Mouse (Mus musculus): ENCODE data around the gene Fam166a.

Gene Fam166a

DNA sequence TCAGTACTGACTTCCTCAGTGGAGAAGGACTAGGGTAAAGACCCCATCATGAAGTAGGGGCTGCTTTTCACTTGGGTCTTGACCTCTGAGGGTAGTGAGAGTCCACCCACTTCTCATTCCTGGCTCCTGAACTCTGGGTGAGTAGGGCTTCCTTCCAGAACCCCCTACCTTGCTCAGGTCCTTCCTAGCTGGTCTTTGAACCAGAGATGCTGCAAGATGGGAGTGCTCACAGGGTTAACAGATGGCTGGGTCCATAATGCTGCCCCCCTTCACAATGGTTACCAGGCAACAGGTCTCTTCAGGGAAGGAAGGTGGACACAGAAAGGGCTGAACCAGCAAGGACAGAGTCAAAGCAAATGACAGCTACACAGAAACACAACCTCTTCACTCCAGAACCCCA, at the start of gene Fam166a:
Gene Fam166a, plus strand, starts transcription at position 301 of the 400 bp plus-strand sequence.
- DNase-seq, result no peak

GRCm38 (mm10) chr2:25169778-25170177, 48.8 kb upstream of the Fam166a start:
- DNase-seq, result no peak

DNA sequence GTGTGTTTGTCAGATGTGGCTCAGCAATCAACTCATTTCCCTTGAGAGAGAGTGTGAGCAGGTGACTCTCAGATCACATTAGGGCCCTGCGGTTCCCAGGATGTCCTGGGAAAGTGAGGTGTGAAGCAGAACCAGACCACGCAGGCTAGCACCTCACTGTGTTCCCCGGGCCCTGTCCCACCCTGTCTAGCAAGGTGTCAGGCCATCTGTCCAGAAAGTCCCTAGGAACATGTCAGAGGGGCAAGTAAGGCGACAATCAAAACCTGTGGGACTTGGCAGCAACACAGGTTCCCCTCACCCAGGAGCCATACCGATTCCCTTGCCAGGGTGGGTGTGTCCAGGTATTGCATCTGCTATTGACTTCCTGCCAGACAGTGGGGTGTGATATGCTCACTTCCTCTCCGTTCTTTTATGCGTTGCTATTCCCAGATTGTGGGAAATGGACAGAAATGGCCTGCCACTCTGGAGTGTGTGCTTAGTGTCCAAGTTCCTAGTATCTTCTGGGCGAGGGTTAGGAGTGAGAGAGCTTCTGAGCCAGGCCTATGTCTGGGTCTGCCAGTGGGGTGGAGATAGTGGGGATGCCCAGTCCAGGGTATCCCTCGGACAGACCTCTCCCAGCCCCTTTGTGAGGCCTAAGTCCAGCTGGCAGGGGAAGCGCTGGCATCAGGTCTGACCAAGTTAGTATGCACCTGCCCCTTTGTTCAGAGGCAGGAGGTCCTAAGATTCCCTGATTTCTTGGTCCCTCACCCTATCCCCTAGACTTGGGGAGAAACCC, 48.0 kb upstream of the Fam166a start:
- DNase-seq, result no peak

- no peak for DNase-seq
Measured at GRCm38 (mm10) chr2:25171101-25171768, 47.3 kb upstream of the Fam166a start.

DNA sequence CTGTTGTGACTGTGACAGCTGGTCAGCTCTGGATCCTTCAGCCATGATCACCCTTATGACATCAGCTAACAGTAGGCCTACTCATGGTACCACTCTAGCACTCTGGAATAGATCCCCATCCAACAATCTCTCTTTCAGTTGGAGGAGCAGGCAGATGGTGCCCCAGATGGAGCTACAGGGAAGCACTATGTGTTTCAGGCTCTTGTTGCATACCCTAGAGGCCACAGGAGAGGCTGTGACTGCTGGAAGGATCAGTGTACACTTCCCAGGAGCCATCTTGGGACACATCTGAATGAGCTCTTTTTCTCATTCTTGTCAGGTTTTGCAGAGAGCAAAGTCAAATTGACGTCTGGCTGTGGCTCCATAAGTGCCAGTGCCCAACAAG, 46.8 kb upstream of the Fam166a start:
- DNase-seq, result no peak

GRCm38 (mm10) chr2:25172629-25173028, 45.9 kb upstream of the Fam166a start:
- DNase-seq, result no peak

GRCm38 (mm10) chr2:25173821-25174220, 44.7 kb upstream of the Fam166a start:
- no peak for DNase-seq

DNA sequence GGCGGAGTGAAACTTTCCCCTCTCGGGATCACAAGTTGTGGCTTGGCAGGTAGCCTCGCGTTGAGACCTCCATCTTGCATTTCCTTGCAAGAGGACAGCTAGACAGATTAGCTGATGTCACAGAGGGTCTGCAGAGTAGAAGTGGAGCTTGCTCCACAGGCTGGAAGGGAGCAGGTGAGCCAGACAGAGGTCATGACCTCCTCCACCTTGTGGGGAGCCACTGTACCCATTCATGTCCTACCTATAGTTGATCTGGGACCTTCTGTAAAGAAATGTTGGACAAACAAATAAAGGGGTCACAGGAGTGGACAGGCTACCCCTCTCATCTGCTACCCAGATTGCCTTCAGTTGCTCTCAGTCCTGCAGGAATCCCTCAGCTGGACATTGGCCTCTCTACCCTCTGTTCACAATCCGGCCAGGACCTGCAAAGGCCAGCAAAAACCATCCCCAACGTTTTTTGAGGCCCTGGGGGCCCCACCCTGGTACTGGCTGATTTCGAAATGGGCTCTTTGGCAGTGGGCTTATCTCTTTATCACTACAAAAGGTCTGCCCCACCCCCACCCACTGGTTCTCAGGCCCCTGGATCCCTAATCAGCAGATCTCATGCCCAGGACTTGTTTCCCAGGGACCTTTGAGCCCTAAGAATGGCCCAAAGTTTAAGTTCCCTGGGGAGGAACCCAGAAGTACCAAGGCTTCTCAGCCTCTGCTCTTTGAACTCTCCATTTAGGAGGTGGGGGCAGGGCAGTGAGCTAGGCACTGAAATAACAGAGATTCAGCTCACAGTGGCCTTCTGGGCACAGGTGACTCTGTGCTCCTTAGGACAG, 43.5 kb upstream of the Fam166a start:
- DNase-seq, result no peak

GRCm38 (mm10) chr2:25175690-25176078, 42.9 kb upstream of the Fam166a start:
- DNase-seq, result no peak

GRCm38 (mm10) chr2:25176573-25176972, 42.0 kb upstream of the Fam166a start:
- DNase-seq, result no peak

DNA sequence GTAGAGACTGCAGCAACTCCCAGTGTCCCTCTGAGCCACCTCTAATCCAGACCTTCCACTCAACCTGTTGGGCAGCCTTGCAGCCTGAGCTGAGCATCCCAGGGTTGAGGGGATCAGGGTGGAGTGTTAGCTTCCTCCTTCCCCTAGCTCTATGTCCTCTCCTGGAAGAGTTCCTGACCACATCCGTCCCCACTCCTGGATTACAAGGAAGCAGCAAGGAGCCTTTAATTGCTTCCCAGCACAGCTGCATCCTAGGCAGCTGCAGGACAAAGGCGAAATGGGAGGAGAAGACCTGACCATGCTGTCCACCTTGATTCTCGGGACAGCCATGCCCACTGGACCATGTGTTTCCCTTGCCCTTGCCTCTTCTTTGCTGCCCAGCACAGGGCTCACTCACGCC, 41.5 kb upstream of the Fam166a start:
- no peak for DNase-seq

DNA sequence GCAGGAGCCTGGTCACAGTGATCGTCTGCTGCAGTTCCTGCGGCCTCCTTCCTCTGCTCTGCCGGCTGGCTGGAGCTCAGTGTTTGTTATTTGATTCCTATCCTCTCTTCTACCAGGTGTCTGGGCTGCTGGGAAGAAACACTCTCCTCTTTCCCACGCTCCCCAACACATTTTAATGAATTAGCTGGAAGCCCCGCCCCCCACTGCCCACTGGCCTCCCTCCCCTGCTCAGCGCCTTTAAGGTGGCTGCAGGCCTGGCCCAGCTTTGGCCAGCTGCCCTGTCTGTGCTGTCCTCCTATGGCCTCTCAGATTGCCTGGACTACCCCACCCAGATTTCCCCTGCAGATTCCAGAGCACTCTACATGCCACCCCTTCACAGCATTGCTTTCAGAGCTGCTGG, 40.9 kb upstream of the Fam166a start:
- peak in 1 of 2 experiments; percentile 63 for DNase-seq

GRCm38 (mm10) chr2:25178285-25178972, 40.1 kb upstream of the Fam166a start:
- no peak for DNase-seq

- DNase-seq, result no peak
Measured at GRCm38 (mm10) chr2:25179566-25180217, 38.9 kb upstream of the Fam166a start.

GRCm38 (mm10) chr2:25180478-25180903, 38.1 kb upstream of the Fam166a start, which contains the start of gene Nrarp:
TSS of gene Nrarp (plus strand) at chr2:25180758.
- DNase-seq, result peak; percentile 87 to 95

DNA sequence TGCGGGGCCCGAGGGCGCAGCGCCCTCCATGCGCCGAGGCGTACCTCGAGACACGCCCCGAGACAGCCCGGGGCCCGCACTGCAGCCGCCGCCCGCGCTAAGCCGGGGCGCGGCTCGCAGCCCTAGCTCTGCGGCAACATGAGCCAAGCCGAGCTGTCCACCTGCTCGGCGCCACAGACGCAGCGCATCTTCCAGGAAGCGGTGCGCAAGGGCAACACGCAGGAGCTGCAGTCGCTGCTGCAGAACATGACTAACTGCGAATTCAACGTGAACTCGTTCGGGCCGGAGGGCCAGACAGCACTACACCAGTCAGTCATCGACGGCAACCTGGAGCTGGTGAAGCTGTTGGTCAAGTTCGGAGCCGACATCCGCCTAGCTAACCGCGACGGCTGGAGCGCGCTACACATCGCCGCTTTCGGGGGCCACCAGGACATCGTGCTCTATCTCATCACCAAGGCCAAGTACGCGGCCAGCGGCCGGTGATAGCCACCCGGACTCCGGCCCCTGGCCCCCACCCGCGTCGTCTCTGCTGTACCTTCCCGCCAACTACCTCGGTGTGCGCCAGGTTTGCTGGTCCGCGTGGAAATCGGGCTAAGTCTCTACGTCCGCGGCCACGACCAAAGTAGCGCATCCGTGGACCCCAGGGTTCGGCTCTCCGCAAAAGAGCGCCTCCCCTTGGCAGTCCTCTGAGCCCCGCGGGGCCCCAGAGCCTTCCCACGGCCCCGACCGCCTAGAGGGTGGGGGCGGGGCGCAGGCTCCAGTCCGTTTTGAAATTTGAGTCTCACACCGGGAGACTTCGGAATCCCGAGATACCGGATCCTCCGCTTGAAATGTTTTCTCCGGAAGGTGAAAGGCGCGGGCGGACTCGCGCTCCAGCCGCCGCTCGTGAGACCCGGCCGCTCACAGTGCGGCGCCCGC, 37.3 kb upstream of the Fam166a start:
- DNase-seq, result peak; percentile 59 to 61

- no peak for DNase-seq
Measured at GRCm38 (mm10) chr2:25181891-25182397, 36.6 kb upstream of the Fam166a start.

- DNase-seq, result no peak
Measured at GRCm38 (mm10) chr2:25182664-25183063, 35.9 kb upstream of the Fam166a start.

- no peak for DNase-seq
Measured at GRCm38 (mm10) chr2:25183336-25183735, 35.2 kb upstream of the Fam166a start.

DNA sequence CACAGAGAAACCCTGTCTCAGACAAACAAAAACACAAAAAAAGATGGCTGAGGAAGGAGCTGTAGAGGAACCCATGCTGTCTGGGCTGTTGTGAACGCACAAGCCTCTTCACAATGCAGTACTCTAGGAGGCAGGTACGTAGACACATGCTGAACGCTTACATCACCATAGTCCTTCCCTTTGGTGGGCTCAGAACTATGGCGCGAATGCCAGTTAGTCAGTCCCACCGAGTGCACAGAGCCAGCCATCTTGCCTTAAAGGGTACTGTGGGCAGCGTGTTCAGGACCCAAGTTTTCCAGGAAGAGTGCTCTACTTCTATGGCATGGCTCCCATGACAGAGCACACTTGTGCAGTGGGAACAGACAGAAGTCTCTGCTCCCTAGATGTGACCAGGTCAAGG, 34.0 kb upstream of the Fam166a start:
- no peak for DNase-seq

Measured in cerebellum, postnatal 25 days (tissue).